Mouse (Mus musculus) left cerebral cortex, adult 9 months (tissue): Measurements from ENCODE around the gene Fos.

Experiments
- DNase-seq, 2 experiments: peaks; one replicate each; pipeline ENCODE4 v3.0.0; 2022; ENCODE audit warnings: low spot score in 2 of 2

Fos gene

GRCm38 (mm10) chr12:85461913-85462663, 11.6 kb upstream of the Fos start:
- no peak for DNase-seq

- DNase-seq: no peak
Observed at GRCm38 (mm10) chr12:85462802-85463201, 10.9 kb upstream of the Fos start.

- no peak for DNase-seq
Observed at GRCm38 (mm10) chr12:85464431-85464830, 9.3 kb upstream of the Fos start.

- DNase-seq: no peak
Observed at GRCm38 (mm10) chr12:85464902-85465301, 8.8 kb upstream of the Fos start.

GRCm38 (mm10) chr12:85467854-85468253, 5.8 kb upstream of the Fos start:
- peak in 1 of 2 experiments; percentile 81 for DNase-seq

- DNase-seq: peak in 1 of 2 experiments; percentile 29
Observed at GRCm38 (mm10) chr12:85468666-85469065, 5.0 kb upstream of the Fos start.

- DNase-seq: peak in 1 of 2 experiments; percentile 56
Observed at GRCm38 (mm10) chr12:85471920-85472655, 1.6 kb upstream of the Fos start.

- no peak for DNase-seq
Observed at GRCm38 (mm10) chr12:85472656-85473410, 857 bp upstream of the Fos start.

GRCm38 (mm10) chr12:85474298-85475231, 875 bp downstream of the Fos start:
- DNase-seq: peak in 1 of 2 experiments; percentile 77

- no peak for DNase-seq
Observed at GRCm38 (mm10) chr12:85475232-85475919, 1.7 kb downstream of the Fos start.

GRCm38 (mm10) chr12:85475920-85476828, 2.5 kb downstream of the Fos start:
- no peak for DNase-seq

- no peak for DNase-seq
Observed at GRCm38 (mm10) chr12:85477219-85477618, 3.5 kb downstream of the Fos start.

- no peak for DNase-seq
Observed at GRCm38 (mm10) chr12:85477804-85478203, 4.1 kb downstream of the Fos start.

GRCm38 (mm10) chr12:85478696-85479095, 5.0 kb downstream of the Fos start:
- no peak for DNase-seq

- DNase-seq: no peak
Observed at GRCm38 (mm10) chr12:85479190-85479589, 5.5 kb downstream of the Fos start.

GRCm38 (mm10) chr12:85483155-85483554, 9.5 kb downstream of the Fos start:
- no peak for DNase-seq

- DNase-seq: no peak
Observed at GRCm38 (mm10) chr12:85484655-85485054, 11.0 kb downstream of the Fos start.

GRCm38 (mm10) chr12:85485890-85486765, 12.4 kb downstream of the Fos start:
- peak; percentile 81 to 92 for DNase-seq

GRCm38 (mm10) chr12:85486766-85487069, 13.0 kb downstream of the Fos start:
- peak in 1 of 2 experiments; percentile 39 for DNase-seq
